In the genomic region with DNA sequence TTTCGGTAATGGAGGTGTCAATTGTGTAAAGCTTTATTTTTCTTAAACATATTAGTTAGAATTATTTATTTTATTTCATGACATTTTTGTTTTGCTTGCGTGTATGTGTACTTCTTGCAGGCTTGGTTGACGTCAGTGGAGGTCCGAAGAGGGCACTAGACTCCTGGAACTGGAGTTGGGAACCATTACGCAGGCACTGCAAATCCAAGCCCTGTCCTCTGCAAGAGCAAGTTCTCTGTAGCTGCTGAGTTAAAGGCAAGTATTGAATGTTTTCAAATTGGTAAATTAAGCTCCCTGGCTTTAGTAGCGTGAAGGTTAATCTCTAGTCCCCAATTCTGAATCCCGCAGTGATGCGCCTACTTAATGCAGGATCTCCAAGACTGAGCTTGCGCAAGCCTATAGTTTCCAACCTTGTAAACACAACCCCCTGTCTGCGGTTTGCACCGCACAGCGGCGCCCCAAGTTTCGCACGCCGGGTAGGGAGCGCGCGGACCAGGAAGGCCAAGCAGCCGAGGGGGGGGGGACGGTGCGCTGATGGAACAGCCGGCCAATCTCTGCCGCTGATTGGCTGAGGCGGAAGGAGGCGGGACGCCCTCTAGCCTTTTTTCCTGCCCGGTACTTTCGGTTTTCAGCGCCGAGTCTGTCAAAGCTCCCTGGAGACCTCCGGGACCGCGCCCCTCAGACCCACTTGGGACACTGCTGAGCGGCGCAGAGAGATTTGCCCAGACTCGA, we compare ENCODE assay signal across 8 mouse cellular contexts. TPM values are rescaled to one million over a fixed set of nuclear protein-coding genes. Genes with fewer than 3 reads are reported as not detected.
DNase-seq lines count a peak whose midpoint lies in the region; ATAC-seq and TF ChIP-seq lines count a peak whose summit lies in the region.

A gene (plus strand): TSS at position 581 of the 732 bp plus-strand sequence.

- H3K4me2 ChIP-seq in embryonic facial prominence, embryonic 13.5 days: peak within 1 kb of the TSS; percentile 73
- peak within 1 kb of the TSS; percentile 87 for H3K4me2 ChIP-seq in limb, embryonic 13.5 days (replicated peaks)
- peak within 1 kb of the TSS; percentile 97 for H3K4me2 ChIP-seq in midbrain, embryonic 16.5 days (ENCODE audit: low read length)

- H3K4me1 ChIP-seq in embryonic facial prominence, embryonic 13.5 days: peaks cover 8% of the 10 kb centered on the region; the same call in 1 of the 2 replicates
- H3K4me1 ChIP-seq in heart, adult 2 months (ENCODE audit: control insufficient read depth, insufficient read depth, low read length): peaks cover 5% of the 10 kb centered on the region
- H3K4me1 ChIP-seq in limb, embryonic 13.5 days: peaks cover 15% of the 10 kb centered on the region
- H3K4me1 ChIP-seq in midbrain, embryonic 16.5 days (ENCODE audit: control insufficient read depth, insufficient read depth, low read length): 0 out of 2 replicates have a peak, but pooled peaks cover 10% of the 10 kb centered on the region

- TF ChIP-seq POLR2A in heart, adult 2 months (IDR thresholded peaks at IDR 0.05; ENCODE audit: insufficient read depth, low read depth, low read length): peak; percentile 85

- peak; percentile 93 for DNase-seq in 3134 (ENCODE audit: extremely low read depth, insufficient read length, low spot score)
- DNase-seq in adrenal gland, postnatal 36 days: peak; percentile 88 to 91
- DNase-seq in heart, adult 2 months: peak; percentile 88 to 90
- DNase-seq in kidney, adult 8-10 months: peak; percentile 82 to 84
- peak; percentile 77 to 88 for DNase-seq in spleen, postnatal 10 days (ENCODE audit: low spot score in 2 of 2)

- peak within 1 kb of the TSS; percentile 39; the same call in 1 of the 2 replicates for H3K27ac ChIP-seq in embryonic facial prominence, embryonic 13.5 days
- peak within 1 kb of the TSS; percentile 98 for H3K27ac ChIP-seq in heart, adult 2 months
- H3K27ac ChIP-seq in limb, embryonic 13.5 days: peak within 1 kb of the TSS; percentile 0; the same call in 1 of the 2 replicates
- H3K27ac ChIP-seq in midbrain, embryonic 16.5 days (ENCODE audit: low read length): peak within 1 kb of the TSS; percentile 64; the same call in 1 of the 2 replicates

- H3K9ac ChIP-seq in embryonic facial prominence, embryonic 13.5 days: peak within 1 kb of the TSS; percentile 82
- H3K9ac ChIP-seq in heart, adult 2 months (ENCODE audit: low read depth, low read length): peak within 1 kb of the TSS; percentile 82
- H3K9ac ChIP-seq in limb, embryonic 13.5 days: peak within 1 kb of the TSS; percentile 82
- H3K9ac ChIP-seq in midbrain, embryonic 16.5 days (ENCODE audit: low read depth, low read length): peak within 1 kb of the TSS; percentile 79

- 0 out of 2 replicates have a peak, but pooled peaks have one; percentile 69 for TF ChIP-seq EP300 in heart, adult 2 months (IDR thresholded peaks at IDR 0.05; ENCODE audit: insufficient read depth, low read depth, low read length)

- peak within 1 kb of the TSS; percentile 90 for H3K4me3 ChIP-seq in embryonic facial prominence, embryonic 13.5 days
- H3K4me3 ChIP-seq in heart, adult 2 months: peak within 1 kb of the TSS; percentile 86
- H3K4me3 ChIP-seq in limb, embryonic 13.5 days: peak within 1 kb of the TSS; percentile 89
- peak within 1 kb of the TSS; percentile 86 for H3K4me3 ChIP-seq in midbrain, embryonic 16.5 days (ENCODE audit: low read depth, low read length)

- H3K9me3 ChIP-seq in embryonic facial prominence, embryonic 13.5 days: no peaks in the 10 kb centered on the region
- H3K9me3 ChIP-seq in limb, embryonic 13.5 days: no peaks in the 10 kb centered on the region
- H3K9me3 ChIP-seq in midbrain, embryonic 16.5 days (replicated peaks; ENCODE audit: control insufficient read depth, low read length, poor library complexity, severe bottlenecking): no peaks in the 10 kb centered on the region

- ATAC-seq in embryonic facial prominence, embryonic 13.5 days (ENCODE audit: insufficient number of reproducible peaks, insufficient read depth, low FRiP score, low TSS enrichment, low read depth): peak; percentile 91
- peak; percentile 96 for ATAC-seq in limb, embryonic 13.5 days (ENCODE audit: low FRiP score, low read depth)
- ATAC-seq in midbrain, embryonic 16.5 days: peak; percentile 91

- peaks cover 2% of the 10 kb centered on the region; the same call in 1 of the 2 replicates for H3K27me3 ChIP-seq in embryonic facial prominence, embryonic 13.5 days
- H3K27me3 ChIP-seq in heart, adult 2 months (ENCODE audit: control insufficient read depth, insufficient read depth, low read length): no peaks in the 10 kb centered on the region
- no peaks in the 10 kb centered on the region for H3K27me3 ChIP-seq in limb, embryonic 13.5 days
- H3K27me3 ChIP-seq in midbrain, embryonic 16.5 days (ENCODE audit: control insufficient read depth, insufficient read depth, low read depth, low read length): no peaks in the 10 kb centered on the region; the same call in 1 of the 2 replicates

- no peaks in the 10 kb centered on the region for H3K36me3 ChIP-seq in embryonic facial prominence, embryonic 13.5 days
- H3K36me3 ChIP-seq in heart, adult 2 months (ENCODE audit: control insufficient read depth, insufficient read depth, low read length): peaks cover 4% of the 10 kb centered on the region
- H3K36me3 ChIP-seq in limb, embryonic 13.5 days: peaks cover 2% of the 10 kb centered on the region; the same call in 1 of the 2 replicates
- no peaks in the 10 kb centered on the region for H3K36me3 ChIP-seq in midbrain, embryonic 16.5 days (ENCODE audit: control insufficient read depth, insufficient read depth, low read length)

- TF ChIP-seq CTCF in heart, adult 2 months (IDR thresholded peaks at IDR 0.05): peak; percentile 44

- intact Hi-C loops in heart, adult 2 months (cut with DNase I): loop anchor here (10.0 kb wide), 1 partner anchor 644 kb away; a partner anchor contains a TSS

- no peaks in the 10 kb centered on the region for H3K79me2 ChIP-seq in heart, adult 2 months (replicated peaks; ENCODE audit: control insufficient read depth, insufficient read depth, low read length)

- WGBS in embryonic facial prominence, embryonic 13.5 days: 4% methylated on average over 37 of the region's 37 CpGs
- WGBS in heart, adult 2 months: 2% methylated on average over 37 of the region's 37 CpGs
- WGBS in limb, embryonic 13.5 days: 5% methylated on average over 37 of the region's 37 CpGs
- 3% methylated on average over 36 of the region's 37 CpGs for WGBS in midbrain, embryonic 16.5 days

RNA-seq across cellular contexts. Expression of the gene that starts here (rescaled TPM):
- total RNA-seq in adrenal gland, postnatal 36 days (2021): 100 to 1,000 TPM in 1 of 2 experiments, 10 to 100 TPM in 1; 88.7 to 112 TPM
- polyA plus RNA-seq in embryonic facial prominence, embryonic 13.5 days (2015; fragmentation: Nextera tagmentation; extraction: Ambion mirVana): 14.9 and 17.6 TPM in 2 replicates
- 10 to 100 TPM; 27.7 to 30.6 TPM for total RNA-seq in heart, adult 2 months (2021)
- 24.1 and 29.8 TPM in 2 replicates for polyA plus RNA-seq in heart, adult 2 months (2012; rRNA removed)
- 19.4 and 20.3 TPM in 2 replicates for polyA plus RNA-seq in limb, embryonic 13.5 days (2015; fragmentation: Nextera tagmentation; extraction: Ambion mirVana)
- polyA plus RNA-seq in midbrain, embryonic 16.5 days (2015; fragmentation: Nextera tagmentation; extraction: Ambion mirVana): 11.2 and 11.6 TPM in 2 replicates

Comparison
In these comparisons a context has a peak if more than half of its experiments do, and no peak if none do; other contexts are left out.
1. Peak in every context shown above with its lines: DNase-seq, ATAC-seq, H3K4me3 ChIP-seq and H3K27ac ChIP-seq.
2. H3K27ac ChIP-seq: peak in every context shown above with its lines; median percentile 98 in heart, adult 2 months; 64 in midbrain, embryonic 16.5 days; 39 in embryonic facial prominence, embryonic 13.5 days; 0 in limb, embryonic 13.5 days.